Mouse (Mus musculus) stomach, postnatal 0 days (tissue): Measurements from ENCODE around the gene Tmed8. TPM values are rescaled to one million over a fixed set of nuclear protein-coding genes. Genes with fewer than 3 reads are reported as not detected.
A peak's percentile ranks its signal among the peaks of the same experiment; 100 is the strongest.

Source experiments
- ATAC-seq: fragments of 200-750 bp; cut with Nextera tagmentation; 2 replicates; pipeline ENCODE4 v1.8.0; 2017; ENCODE audit not compliant: low FRiP score, low TSS enrichment
- DNase-seq: peaks from one replicate; pipeline ENCODE4 v3.0.0-alpha.2; 2016; ENCODE audit warnings: low spot score
- H3K27ac ChIP-seq: fragments of 300-500 bp; sonication (generic); replicated peaks from 2 replicates; pipeline ENCODE4 v1.5.1; 2014; ENCODE audit warnings: mild to moderate bottlenecking, control low read depth
- H3K27me3 ChIP-seq: fragments of 300-500 bp; sonication (generic); 2 replicates; pipeline ENCODE4 v1.6.1; 2014; ENCODE audit warnings: low read length; ENCODE audit not compliant: control insufficient read depth, insufficient read depth
- H3K36me3 ChIP-seq: fragments of 300-500 bp; sonication (generic); 2 replicates; pipeline ENCODE4 v1.6.1; 2014; ENCODE audit warnings: low read length, mixed read lengths; ENCODE audit not compliant: control insufficient read depth, insufficient read depth
- H3K4me1 ChIP-seq: fragments of 300-500 bp; sonication (generic); replicated peaks from 2 replicates; pipeline ENCODE4 v1.6.1; 2014; ENCODE audit warnings: antibody characterized with exemption; ENCODE audit not compliant: control insufficient read depth, insufficient read depth
- H3K4me2 ChIP-seq: fragments of 300-500 bp; sonication (generic); replicated peaks from 2 replicates; pipeline ENCODE4 v1.6.1; 2014; ENCODE audit warnings: low read depth, mild to moderate bottlenecking, control low read depth, moderate library complexity
- H3K4me3 ChIP-seq: fragments of 300-500 bp; sonication (generic); 2 replicates; pipeline ENCODE4 v1.5.1; 2014; ENCODE audit warnings: low read depth, low read length, control low read depth
- H3K9ac ChIP-seq: fragments of 300-500 bp; sonication (generic); 2 replicates; pipeline ENCODE4 v1.6.1; 2014; ENCODE audit warnings: mild to moderate bottlenecking, low read length, control low read depth, mixed read lengths
- H3K9me3 ChIP-seq: fragments of 300-500 bp; sonication (generic); 2 replicates; pipeline ENCODE4 v1.6.1; 2016; ENCODE audit warnings: low read length; ENCODE audit not compliant: control insufficient read depth
- CTCF ChIP-seq: IDR thresholded peaks from 2 replicates; pipeline ENCODE4 v1.5.1; 2016; ENCODE audit warnings: antibody characterized with exemption, low read depth, mild to moderate bottlenecking, moderate library complexity
- EP300 ChIP-seq: optimal IDR thresholded peaks from 2 replicates; pipeline ENCODE3; 2016; ENCODE audit warnings: antibody characterized with exemption
- WGBS: fragments of 180-500 bp; shearing (Covaris S2); extraction: QIAGEN DNeasy Blood & Tissue Kit; methylation state at CpG from one replicate; pipeline ENCODE4 v1.1.7; 2014; 5-methylcytosine and 5-hydroxymethylcytosine counted together
- polyA plus RNA-seq: library from polyadenylated mRNA; unstranded; fragments of >200 nt; fragmentation: Nextera tagmentation; extraction: Ambion mirVana; gene quantifications from 2 replicates; pipeline ENCODE4 v1.2.1, GENCODE M21; 2015

The Tmed8 gene
- polyA plus RNA-seq, 1 experiment from 2014 or later: 1.1 TPM

- H3K27ac ChIP-seq: no peak overlapping the region
- no peak overlapping the region for H3K9ac ChIP-seq
- H3K4me3 ChIP-seq: no peak overlapping the region
- no peaks in the 10 kb centered on the region for H3K4me1 ChIP-seq
- no peaks in the 10 kb centered on the region for H3K9me3 ChIP-seq
- no peak for TF ChIP-seq CTCF
- no peak for TF ChIP-seq EP300
- H3K4me2 ChIP-seq: no peak overlapping the region
- ATAC-seq (no peak), DNase-seq (no peak)
- WGBS: 85% methylated on average over 2 of the region's 2 CpGs
- H3K27me3 ChIP-seq: no peaks in the 10 kb centered on the region
- no peaks in the 10 kb centered on the region for H3K36me3 ChIP-seq
Measured at GRCm38 (mm10) chr12:87138342-87138701, 61.9 kb downstream of the Tmed8 start.

GRCm38 (mm10) chr12:87137439-87138341 is 62.6 kb downstream of the Tmed8 start:
- H3K4me1 ChIP-seq: no peaks in the 10 kb centered on the region
- H3K27ac ChIP-seq: no peak overlapping the region
- H3K4me3 ChIP-seq: no peak overlapping the region
- WGBS: 91% methylated on average over 15 of the region's 15 CpGs
- TF ChIP-seq EP300 (no peak), CTCF (no peak)
- H3K27me3 ChIP-seq: no peaks in the 10 kb centered on the region
- ATAC-seq (no peak), DNase-seq (no peak)
- H3K9ac ChIP-seq: no peak overlapping the region
- H3K36me3 ChIP-seq: no peaks in the 10 kb centered on the region
- no peak overlapping the region for H3K4me2 ChIP-seq
- no peaks in the 10 kb centered on the region for H3K9me3 ChIP-seq

GRCm38 (mm10) chr12:87132784-87133183 is 67.5 kb downstream of the Tmed8 start:
- TF ChIP-seq CTCF: no peak
- TF ChIP-seq EP300: no peak
- Histone ChIP-seq H3K9ac (no peak overlapping the region), H3K27ac (no peak overlapping the region), H3K4me2 (no peak overlapping the region), H3K4me1 (no peaks in the 10 kb centered on the region), H3K9me3 (no peaks in the 10 kb centered on the region), H3K36me3 (no peaks in the 10 kb centered on the region), H3K27me3 (no peaks in the 10 kb centered on the region), H3K4me3 (no peak overlapping the region)
- ATAC-seq: no peak
- 90% methylated on average over 9 of the region's 9 CpGs for WGBS
- DNase-seq: no peak

- Histone ChIP-seq H3K27ac (no peak overlapping the region), H3K9me3 (no peaks in the 10 kb centered on the region), H3K9ac (no peak overlapping the region), H3K27me3 (no peaks in the 10 kb centered on the region), H3K4me1 (no peaks in the 10 kb centered on the region), H3K4me2 (no peak overlapping the region), H3K4me3 (no peak overlapping the region), H3K36me3 (no peaks in the 10 kb centered on the region)
- WGBS: 83% methylated on average over 6 of the region's 6 CpGs
- TF ChIP-seq EP300 (no peak), CTCF (no peak)
- DNase-seq: no peak
- ATAC-seq: no peak
Measured at GRCm38 (mm10) chr12:87132210-87132609, 68.0 kb downstream of the Tmed8 start.

GRCm38 (mm10) chr12:87131619-87132018 is 68.6 kb downstream of the Tmed8 start:
- ATAC-seq: no peak
- DNase-seq: peak; percentile 43
- Histone ChIP-seq H3K4me1 (no peaks in the 10 kb centered on the region), H3K9me3 (no peaks in the 10 kb centered on the region), H3K4me3 (no peak overlapping the region), H3K4me2 (no peak overlapping the region), H3K27ac (no peak overlapping the region), H3K36me3 (no peaks in the 10 kb centered on the region), H3K9ac (no peak overlapping the region), H3K27me3 (no peaks in the 10 kb centered on the region)
- TF ChIP-seq CTCF (peak; percentile 71), EP300 (no peak)
- WGBS: 60% methylated on average over 3 of the region's 3 CpGs

- H3K4me1 ChIP-seq: no peaks in the 10 kb centered on the region
- H3K36me3 ChIP-seq: no peaks in the 10 kb centered on the region
- H3K4me3 ChIP-seq: no peak overlapping the region
- DNase-seq (no peak), ATAC-seq (no peak)
- H3K27ac ChIP-seq: no peak overlapping the region
- TF ChIP-seq CTCF (no peak), EP300 (no peak)
- no peaks in the 10 kb centered on the region for H3K27me3 ChIP-seq
- H3K9ac ChIP-seq: no peak overlapping the region
- no peaks in the 10 kb centered on the region for H3K9me3 ChIP-seq
- no peak overlapping the region for H3K4me2 ChIP-seq
- 66% methylated on average over 2 of the region's 2 CpGs for WGBS
Measured at GRCm38 (mm10) chr12:87131181-87131580, 69.1 kb downstream of the Tmed8 start.
